Mouse (Mus musculus): Measurements from ENCODE around the gene Uvrag.

The Uvrag gene

GRCm38 (mm10) chr7:99061056-99061680 lies 79.8 kb downstream of the Uvrag start:
- no peak for DNase-seq (ENCODE audit: low spot score in 2 of 2)

GRCm38 (mm10) chr7:99060476-99060875 lies 80.5 kb downstream of the Uvrag start:
- DNase-seq (ENCODE audit: low spot score in 2 of 2) = no peak

GRCm38 (mm10) chr7:99059934-99060333 lies 81.0 kb downstream of the Uvrag start:
- DNase-seq (ENCODE audit: low spot score in 2 of 2) = no peak

GRCm38 (mm10) chr7:99057053-99057630 lies 83.8 kb downstream of the Uvrag start:
- DNase-seq (ENCODE audit: low spot score in 2 of 2) = no peak

- DNase-seq (ENCODE audit: low spot score in 2 of 2) = no peak
Observed at GRCm38 (mm10) chr7:99053626-99054025, 87.3 kb downstream of the Uvrag start.

- no peak for DNase-seq (ENCODE audit: low spot score in 2 of 2)
Observed at GRCm38 (mm10) chr7:99052471-99053241, 88.3 kb downstream of the Uvrag start.

GRCm38 (mm10) chr7:99050882-99051281 lies 90.1 kb downstream of the Uvrag start:
- DNase-seq (ENCODE audit: low spot score in 2 of 2) = no peak

- no peak for DNase-seq (ENCODE audit: low spot score in 2 of 2)
Observed at GRCm38 (mm10) chr7:99049897-99050296, 91.0 kb downstream of the Uvrag start.

- peak in 1 of 2 experiments; percentile 30 for DNase-seq (ENCODE audit: low spot score in 2 of 2)
Observed at GRCm38 (mm10) chr7:99046545-99047206, 94.3 kb downstream of the Uvrag start.

GRCm38 (mm10) chr7:99045525-99045924 lies 95.4 kb downstream of the Uvrag start:
- no peak for DNase-seq (ENCODE audit: low spot score in 2 of 2)

- no peak for DNase-seq (ENCODE audit: low spot score in 2 of 2)
Observed at GRCm38 (mm10) chr7:99043923-99044322, 97.0 kb downstream of the Uvrag start.

- no peak for DNase-seq (ENCODE audit: low spot score in 2 of 2)
Observed at GRCm38 (mm10) chr7:99043322-99043721, 97.6 kb downstream of the Uvrag start.

- no peak for DNase-seq (ENCODE audit: low spot score in 2 of 2)
Observed at GRCm38 (mm10) chr7:99041818-99042217, 99.1 kb downstream of the Uvrag start.

GRCm38 (mm10) chr7:99039912-99040311 lies 101.0 kb downstream of the Uvrag start:
- no peak for DNase-seq (ENCODE audit: low spot score in 2 of 2)

- no peak for DNase-seq (ENCODE audit: low spot score in 2 of 2)
Observed at GRCm38 (mm10) chr7:99036284-99036683, 104.7 kb downstream of the Uvrag start.

GRCm38 (mm10) chr7:99034909-99035308 lies 106.0 kb downstream of the Uvrag start:
- no peak for DNase-seq (ENCODE audit: low spot score in 2 of 2)

- DNase-seq (ENCODE audit: low spot score in 2 of 2) = no peak
Observed at GRCm38 (mm10) chr7:99033838-99034237, 107.1 kb downstream of the Uvrag start.

GRCm38 (mm10) chr7:99033314-99033713 lies 107.6 kb downstream of the Uvrag start:
- DNase-seq (ENCODE audit: low spot score in 2 of 2) = no peak

GRCm38 (mm10) chr7:99032051-99032450 lies 108.9 kb downstream of the Uvrag start:
- no peak for DNase-seq (ENCODE audit: low spot score in 2 of 2)

GRCm38 (mm10) chr7:99028108-99028507 lies 112.8 kb downstream of the Uvrag start:
- DNase-seq (ENCODE audit: low spot score in 2 of 2) = no peak

- DNase-seq (ENCODE audit: low spot score in 2 of 2) = no peak
Observed at GRCm38 (mm10) chr7:99027185-99027584, 113.8 kb downstream of the Uvrag start.

GRCm38 (mm10) chr7:99025989-99026388 lies 115.0 kb downstream of the Uvrag start:
- DNase-seq (ENCODE audit: low spot score in 2 of 2) = no peak

Measured in right cerebral cortex, postnatal 36 days (tissue).